Mouse (Mus musculus): ENCODE data around the gene Rnf220.
A peak's percentile ranks its signal among the peaks of the same experiment; 100 is the strongest.

Gene Rnf220

DNA sequence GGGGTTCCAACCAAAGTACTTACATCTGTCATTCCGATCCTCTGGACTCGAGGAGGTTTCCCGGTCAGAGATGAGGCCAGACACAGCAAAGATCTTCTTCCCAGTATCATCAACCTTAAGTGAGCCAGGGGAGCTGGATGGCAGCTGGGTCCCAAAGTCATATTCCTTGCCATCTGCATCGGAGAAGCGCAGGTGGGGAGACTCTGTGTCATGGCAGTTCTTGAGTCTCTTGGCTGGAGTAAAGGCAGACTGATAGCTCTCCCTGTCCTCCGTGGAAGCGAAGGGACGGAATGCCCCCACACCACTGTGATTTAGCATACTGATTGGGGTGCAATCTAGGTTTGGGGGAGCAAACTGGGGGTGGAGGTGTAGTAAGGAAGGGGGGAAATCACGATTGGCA, 7.3 kb downstream of the Rnf220 start:
- no peak for DNase-seq (ENCODE audit: low spot score in 2 of 2)

DNA sequence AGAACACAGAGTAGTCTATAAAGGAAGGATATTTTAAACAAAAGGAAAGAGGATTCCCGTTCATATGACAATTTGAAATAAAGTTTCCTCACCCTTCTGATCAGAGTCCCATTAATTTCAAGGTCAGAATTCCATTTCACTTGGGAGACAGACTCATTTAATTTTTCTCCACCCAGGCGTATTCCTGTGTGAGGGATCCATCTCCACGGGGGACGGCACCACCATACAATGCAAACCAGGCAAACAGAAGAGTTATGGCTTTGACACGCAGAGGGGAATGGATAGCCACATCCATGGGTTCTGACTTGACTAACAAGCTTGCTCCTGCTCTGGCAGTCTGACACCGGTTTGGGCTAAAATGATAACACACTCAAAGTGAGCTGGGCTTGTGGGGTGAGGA, 9.4 kb downstream of the Rnf220 start:
- DNase-seq (ENCODE audit: low spot score in 2 of 2) = no peak

GRCm38 (mm10) chr4:117486188-117486587, 10.7 kb downstream of the Rnf220 start:
- no peak for DNase-seq (ENCODE audit: low spot score in 2 of 2)

DNA sequence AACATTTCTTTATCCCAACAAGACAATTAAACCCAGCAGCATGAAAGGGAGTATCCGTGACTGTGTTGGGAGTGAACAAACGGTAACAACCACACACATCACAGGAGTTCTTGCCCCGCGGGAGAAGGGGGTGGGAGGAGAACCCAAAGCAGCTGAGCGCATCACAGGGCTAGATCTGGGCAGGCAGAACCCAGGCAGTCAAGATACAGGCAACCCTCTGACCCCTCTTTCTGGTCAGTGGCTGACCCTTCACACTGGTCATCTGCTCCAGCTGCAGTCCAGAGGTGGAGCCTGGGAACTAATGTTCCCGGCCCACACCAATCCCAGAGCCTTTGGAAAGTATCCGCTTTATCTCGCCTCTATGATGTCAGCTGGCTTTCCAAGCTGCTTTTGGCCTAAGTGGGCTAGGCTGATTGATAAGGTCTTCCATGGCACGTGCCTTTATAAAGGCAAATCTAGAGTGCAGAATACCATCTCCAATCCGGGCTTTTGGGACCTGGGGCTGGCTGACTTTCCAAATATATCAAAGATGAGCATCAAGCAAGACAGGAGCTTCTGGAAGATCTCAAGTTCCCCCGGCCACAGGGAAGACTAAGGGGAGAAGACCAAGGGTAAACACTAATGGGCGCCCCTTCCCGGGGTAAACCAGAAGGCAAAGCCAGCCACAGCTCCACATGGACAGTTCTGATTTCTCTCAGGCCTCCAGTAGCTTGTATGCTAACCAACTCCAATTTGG, 11.6 kb downstream of the Rnf220 start:
- DNase-seq (ENCODE audit: low spot score in 2 of 2) = no peak

DNA sequence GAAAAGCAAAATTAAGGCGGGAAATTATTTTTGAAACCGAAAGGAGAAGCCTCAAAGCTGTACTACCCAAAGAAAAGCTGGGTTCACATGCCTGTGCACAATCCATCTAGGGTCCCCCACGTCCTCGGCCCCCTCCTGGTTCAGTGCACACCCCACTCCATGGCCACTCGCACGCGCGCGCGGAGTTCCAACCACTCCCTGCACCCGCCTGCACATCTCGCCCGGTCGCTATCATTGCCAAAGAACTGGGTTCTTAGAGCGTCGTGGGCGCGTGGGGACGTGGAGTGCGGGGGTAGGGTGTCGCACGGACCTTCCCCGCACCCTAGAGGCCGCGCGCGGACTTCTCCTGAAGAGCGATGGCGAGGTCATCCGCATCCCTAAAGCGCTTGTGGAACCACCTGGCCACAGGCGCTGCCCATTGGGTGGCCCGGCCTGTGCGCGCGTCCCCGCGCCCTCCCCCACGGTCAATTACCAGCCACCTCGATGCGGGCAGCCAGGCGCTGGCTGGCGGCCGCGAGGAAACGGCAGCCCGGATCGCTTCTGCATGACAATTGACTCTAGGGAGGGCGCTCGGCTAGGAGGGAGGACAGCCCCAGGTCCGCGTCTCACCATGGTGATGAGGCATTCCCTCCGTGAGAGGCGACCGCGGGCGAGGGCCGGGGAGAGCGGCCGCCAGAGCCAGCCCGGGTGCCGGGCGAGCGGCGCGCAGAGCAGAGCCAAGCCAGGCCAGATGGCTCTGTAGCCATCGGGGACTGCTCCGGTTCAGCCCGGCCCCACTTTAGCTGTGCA, 12.4 kb downstream of the Rnf220 start:
- DNase-seq (ENCODE audit: low spot score in 2 of 2) = peak in 1 of 2 experiments; percentile 37

DNA sequence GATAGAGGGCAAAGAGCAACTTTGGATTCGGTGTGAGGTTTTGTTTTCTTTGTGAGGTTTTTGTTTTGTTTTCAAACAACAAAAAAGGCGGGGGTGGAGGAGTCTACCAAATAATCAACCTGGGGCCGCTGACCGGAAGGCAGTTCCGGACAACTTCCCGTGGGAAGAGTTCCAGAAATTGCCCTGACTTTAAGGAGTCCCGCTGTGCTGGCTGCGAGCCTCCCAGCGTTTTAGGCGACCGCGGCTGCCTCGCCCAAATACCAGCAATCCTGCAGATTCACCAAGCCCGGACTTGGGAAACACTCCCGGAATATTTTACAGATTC, 13.0 kb downstream of the Rnf220 start:
- DNase-seq (ENCODE audit: low spot score in 2 of 2) = no peak

DNA sequence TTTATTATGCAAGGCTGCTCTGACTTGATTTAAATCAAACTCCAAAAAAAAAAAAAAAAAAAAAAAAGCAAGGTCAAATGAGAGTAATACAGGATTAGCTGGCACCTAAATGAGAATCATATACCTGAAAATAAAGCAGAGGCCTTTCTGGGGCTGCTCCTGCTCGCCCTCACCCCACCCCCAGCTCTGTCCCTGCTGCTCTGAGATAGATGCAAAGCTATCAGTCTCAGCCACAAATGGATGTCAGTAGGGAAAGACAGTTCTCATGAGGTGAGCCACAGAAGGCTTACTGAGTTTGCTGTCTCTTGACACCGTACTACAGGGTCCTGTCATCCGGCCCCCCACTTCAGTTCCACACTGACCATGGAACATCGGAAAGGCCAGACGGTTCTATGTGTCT, 14.7 kb downstream of the Rnf220 start:
- no peak for DNase-seq (ENCODE audit: low spot score in 2 of 2)

GRCm38 (mm10) chr4:117480611-117481445, 16.0 kb downstream of the Rnf220 start:
- no peak for DNase-seq (ENCODE audit: low spot score in 2 of 2)

- DNase-seq (ENCODE audit: low spot score in 2 of 2) = no peak
Observed at GRCm38 (mm10) chr4:117479951-117480350, 16.9 kb downstream of the Rnf220 start.

DNA sequence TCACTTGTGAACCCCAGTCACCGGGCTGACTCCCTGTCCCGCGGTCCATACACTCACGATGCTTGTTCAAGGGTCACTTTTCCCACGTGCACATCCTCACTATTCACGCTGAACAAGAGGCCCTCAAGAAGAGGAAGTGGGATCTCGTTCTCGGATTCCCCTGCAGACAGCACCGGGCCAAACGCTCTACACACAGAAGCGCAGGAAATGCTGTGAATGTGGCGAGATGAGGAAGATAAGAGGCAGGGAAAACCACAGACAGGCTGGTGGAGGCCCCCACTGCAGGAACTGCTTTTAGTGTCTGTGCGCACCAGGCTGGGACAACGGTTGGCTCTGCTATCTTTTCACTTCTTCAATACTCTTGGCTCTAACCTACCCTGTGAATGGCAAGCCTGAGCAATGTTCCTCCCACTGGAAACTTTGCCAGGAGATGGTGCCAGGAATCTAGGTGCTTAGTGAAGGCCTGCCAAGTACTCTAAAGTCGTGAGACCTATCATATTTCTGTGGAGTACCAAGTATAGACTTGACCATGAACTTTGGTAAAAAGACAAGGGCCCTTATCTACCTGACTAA, 18.7 kb downstream of the Rnf220 start:
- no peak for DNase-seq (ENCODE audit: low spot score in 2 of 2)

GRCm38 (mm10) chr4:117477401-117477800, 19.5 kb downstream of the Rnf220 start:
- no peak for DNase-seq (ENCODE audit: low spot score in 2 of 2)

DNA sequence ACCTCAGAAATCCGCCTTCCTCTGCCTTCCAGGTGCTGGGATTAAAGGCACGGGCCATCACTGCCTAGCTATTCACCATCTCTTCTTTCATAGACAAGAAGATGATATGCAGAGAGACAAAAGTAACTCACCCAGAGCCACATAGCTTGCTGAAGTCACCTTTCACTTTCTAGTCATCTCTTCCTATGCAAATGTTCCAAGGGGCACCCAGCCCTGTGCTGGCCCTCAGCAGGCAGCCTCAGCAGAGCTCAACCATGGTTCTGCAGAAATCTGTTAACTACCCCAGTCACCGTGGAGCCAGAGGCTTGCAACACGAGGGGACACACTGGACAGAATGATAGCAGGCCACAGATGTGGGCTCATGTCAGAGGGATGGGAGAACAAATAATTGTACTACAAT, 20.1 kb downstream of the Rnf220 start:
- DNase-seq (ENCODE audit: low spot score in 2 of 2) = no peak

- DNase-seq (ENCODE audit: low spot score in 2 of 2) = no peak
Observed at GRCm38 (mm10) chr4:117476355-117476754, 20.5 kb downstream of the Rnf220 start.

GRCm38 (mm10) chr4:117473985-117474354, 22.9 kb downstream of the Rnf220 start:
- no peak for DNase-seq (ENCODE audit: low spot score in 2 of 2)

DNA sequence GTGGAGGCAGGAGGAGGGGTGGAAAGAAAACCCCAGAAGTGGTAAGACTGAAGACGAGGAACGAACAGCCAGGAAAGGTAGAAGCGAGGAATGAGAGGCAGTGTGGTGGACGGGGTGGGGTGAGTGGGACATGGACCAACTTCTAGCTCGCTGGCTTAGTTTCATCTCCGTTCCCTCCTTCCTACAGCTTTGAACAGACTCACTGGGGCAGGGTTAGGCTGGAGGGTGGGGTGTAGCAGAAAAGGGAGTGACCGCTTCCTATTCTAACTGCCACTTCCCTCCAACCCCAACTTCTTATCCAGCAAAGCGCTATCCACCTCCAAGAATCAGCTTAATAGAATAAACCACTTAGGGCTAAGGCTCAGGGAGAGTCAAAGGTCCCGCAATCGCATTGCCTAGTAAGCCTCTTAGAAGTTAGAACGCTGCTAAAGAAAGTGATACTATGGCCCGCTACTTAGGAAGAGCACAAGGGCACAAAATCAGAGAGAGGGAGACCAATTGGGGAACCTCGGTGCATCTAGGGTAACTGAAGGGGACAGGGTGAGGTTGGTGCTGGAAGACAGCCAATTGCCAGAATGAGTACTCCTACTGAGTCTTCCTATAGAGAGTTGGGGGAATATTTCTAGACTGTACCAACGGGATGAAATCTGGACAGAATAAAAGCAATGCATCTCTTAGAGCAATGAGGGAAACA, 23.4 kb downstream of the Rnf220 start:
- DNase-seq (ENCODE audit: low spot score in 2 of 2) = no peak

DNA sequence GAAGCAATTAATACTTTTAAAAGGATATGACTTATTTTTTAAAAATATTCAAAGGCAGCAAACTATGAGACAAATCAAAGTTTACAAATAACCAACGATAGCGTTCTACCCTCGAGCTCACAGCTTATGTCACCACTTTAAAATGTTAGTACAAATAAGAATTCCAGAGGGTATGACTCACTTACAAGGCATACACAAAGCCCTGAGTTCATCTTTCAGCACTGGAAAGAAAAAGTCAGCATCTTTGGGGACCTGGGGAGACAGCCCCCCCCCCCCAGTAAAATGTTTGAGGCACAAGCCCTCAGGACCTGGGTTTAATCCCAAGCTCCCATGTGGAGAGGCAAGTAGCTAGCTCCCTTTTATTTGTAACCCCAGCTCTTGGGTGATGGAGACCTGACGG, 27.4 kb downstream of the Rnf220 start:
- DNase-seq (ENCODE audit: low spot score in 2 of 2) = no peak

DNA sequence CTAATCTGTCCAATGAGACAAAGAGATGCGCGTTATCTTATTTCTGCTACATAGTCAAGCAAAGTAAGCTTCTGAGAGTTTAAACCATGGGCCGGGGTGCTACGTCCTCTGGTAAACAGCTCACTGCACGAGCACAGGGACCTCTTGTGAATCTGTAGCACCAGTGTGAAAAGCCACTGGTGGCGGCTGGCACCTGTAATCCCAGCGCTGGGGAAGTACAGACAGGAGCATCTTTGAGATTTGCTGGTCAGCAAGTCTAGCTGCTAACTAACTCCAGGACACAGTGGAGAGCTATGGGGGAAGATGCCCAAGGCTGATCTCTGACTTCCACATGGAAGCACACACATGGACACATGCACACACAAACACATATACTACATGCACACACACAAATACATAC, 28.9 kb downstream of the Rnf220 start:
- DNase-seq (ENCODE audit: low spot score in 2 of 2) = no peak

DNA sequence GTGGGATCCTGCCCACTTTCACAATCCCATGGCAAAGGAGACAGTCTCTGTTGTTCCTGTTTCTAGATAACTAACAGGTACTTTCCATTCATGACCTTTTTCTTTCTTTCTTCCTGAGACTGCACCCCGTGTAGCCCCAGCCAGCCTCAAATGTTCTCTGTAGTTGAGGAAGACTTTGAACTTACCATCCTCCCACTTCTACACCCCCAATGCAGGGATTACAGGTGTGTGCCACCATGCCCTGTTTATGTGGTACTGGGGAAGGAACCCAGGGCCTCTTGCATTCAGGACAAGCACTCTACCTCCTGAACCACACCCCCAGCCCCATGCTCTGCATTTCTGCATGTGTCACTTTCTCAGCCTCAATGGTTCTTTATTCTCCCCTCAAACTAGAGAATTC, 47.7 kb downstream of the Rnf220 start:
- DNase-seq (ENCODE audit: low spot score in 2 of 2) = no peak

GRCm38 (mm10) chr4:117447926-117448325, 48.9 kb downstream of the Rnf220 start:
- DNase-seq (ENCODE audit: low spot score in 2 of 2) = no peak

GRCm38 (mm10) chr4:117445516-117446207, 51.2 kb downstream of the Rnf220 start:
- no peak for DNase-seq (ENCODE audit: low spot score in 2 of 2)

DNA sequence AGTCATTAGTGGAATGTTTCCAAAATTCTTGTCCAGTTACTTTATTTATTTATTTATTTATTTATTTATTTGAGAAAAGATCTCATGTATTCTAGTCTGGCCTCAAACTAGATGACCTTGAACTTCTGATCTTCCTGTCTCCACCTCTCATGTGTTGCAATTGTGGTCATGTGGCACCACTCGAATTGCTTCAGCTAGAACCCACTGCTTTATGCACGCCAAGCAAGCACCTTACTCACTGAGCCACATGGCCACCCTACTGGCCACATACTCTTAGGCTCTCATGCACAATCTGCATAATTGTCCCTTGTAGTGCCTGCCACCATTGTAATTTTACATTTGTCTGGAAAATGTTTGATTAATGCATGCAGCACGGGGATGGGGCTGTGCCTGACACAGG, 57.9 kb downstream of the Rnf220 start:
- no peak for DNase-seq (ENCODE audit: low spot score in 2 of 2)

Data from right cerebral cortex, adult 2 months (tissue).